ENCODE assay signal across 10 mouse cellular contexts in genomic region chr1:105908029-105908876, GRCm38 (mm10).
A peak's percentile ranks its signal among the peaks of the same experiment; 100 is the strongest.
DNase-seq lines count a peak whose midpoint lies in the region; ATAC-seq lines count a peak whose summit lies in the region.
"Had no signal": no experiment of that assay in that cellular context is flagged by ENCODE, and none has a peak within 500 bp of the region (broad histone marks: within the 10 kb centered on the region; RNA-seq: fewer than 3 reads in every experiment).

No protein-coding gene starts in this region.

- no peaks in the 10 kb centered on the region for H3K27me3 ChIP-seq in midbrain, embryonic 14.5 days (ENCODE audit: control insufficient read depth, insufficient read depth, low read length)
- H3K27me3 ChIP-seq: embryonic facial prominence, embryonic 12.5 days had no signal

- no peak overlapping the region for H3K9ac ChIP-seq in midbrain, embryonic 14.5 days (replicated peaks; ENCODE audit: low read length)
- H3K9ac ChIP-seq: embryonic facial prominence, embryonic 12.5 days had no signal

- H3K27ac ChIP-seq in midbrain, embryonic 14.5 days (replicated peaks; ENCODE audit: low read depth, low read length), result peak overlapping the region; percentile 3; the same call in 1 of the 2 replicates
- H3K27ac ChIP-seq: embryonic facial prominence, embryonic 12.5 days had no signal

- H3K4me1 ChIP-seq in midbrain, embryonic 14.5 days (ENCODE audit: control insufficient read depth, insufficient read depth, low read length), result 0 out of 2 replicates have a peak, but pooled peaks cover 4% of the 10 kb centered on the region

- DNase-seq in embryo, embryonic 11 days, result peak; percentile 10
- no peak for DNase-seq in embryo, embryonic 10 days (ENCODE audit: low spot score)
- DNase-seq in R1 (ENCODE audit: low read depth, low spot score), result peak; percentile 58
- peak; percentile 51 for DNase-seq in forelimb bud, embryonic 11.5 days (ENCODE audit: low read depth, low spot score)
- DNase-seq in kidney, postnatal 25 days, result peak; percentile 32 to 46
- DNase-seq in midbrain, embryonic 14.5 days, result peak; percentile 31
- DNase-seq in ovary, adult 18-20 months (ENCODE audit: low spot score), result no peak
- no peak for DNase-seq in natural killer cell, adult 2 months (ENCODE audit: low spot score in 2 of 2)

- 0 out of 2 replicates have a peak, but pooled peaks have one; percentile 25 for ATAC-seq in midbrain, embryonic 14.5 days (ENCODE audit: low FRiP score, low TSS enrichment)

- H3K36me3 ChIP-seq in midbrain, embryonic 14.5 days (ENCODE audit: control insufficient read depth, insufficient read depth, low read length), result no peaks in the 10 kb centered on the region
- H3K36me3 ChIP-seq: embryonic facial prominence, embryonic 12.5 days had no signal

- no peaks in the 10 kb centered on the region for H3K9me3 ChIP-seq in midbrain, embryonic 14.5 days (ENCODE audit: control insufficient read depth, low read length)
- H3K9me3 ChIP-seq: embryonic facial prominence, embryonic 12.5 days had no signal

- H3K4me2 ChIP-seq in midbrain, embryonic 14.5 days (ENCODE audit: low read length), result no peak overlapping the region
- H3K4me2 ChIP-seq: embryonic facial prominence, embryonic 12.5 days had no signal

- no peak overlapping the region for H3K4me3 ChIP-seq in midbrain, embryonic 14.5 days (replicated peaks; ENCODE audit: low read depth, low read length)
- H3K4me3 ChIP-seq: embryonic facial prominence, embryonic 12.5 days; megakaryocyte, embryonic 14.5 days had no signal

- 53% methylated on average over 15 of the region's 15 CpGs for WGBS in midbrain, embryonic 14.5 days

Comparison
In these comparisons a context has a peak if more than half of its experiments do, and no peak if none do; other contexts are left out.
1. DNase-seq: peak in embryo, embryonic 11 days (single experiment), R1 (single experiment), forelimb bud, embryonic 11.5 days (single experiment), kidney, postnatal 25 days (2 of 2) and midbrain, embryonic 14.5 days (single experiment); none in embryo, embryonic 10 days (single experiment), ovary, adult 18-20 months (single experiment) and natural killer cell, adult 2 months (0 of 2).